Mouse (Mus musculus) embryonic fibroblast, embryonic 13.5 days (primary cell): Measurements from ENCODE around the gene Ccnd1.

ENCODE experiments used
- CTCF ChIP-seq: IDR thresholded peaks from 2 replicates; pipeline ENCODE4 v1.5.1; 2011; ENCODE audit warnings: mild to moderate bottlenecking, control low read depth, low read length, moderate library complexity, borderline replicate concordance; ENCODE audit not compliant: insufficient read depth
- POLR2A ChIP-seq: IDR thresholded peaks from 2 replicates; pipeline ENCODE4 v1.6.1; 2011; ENCODE audit warnings: low read depth, mild to moderate bottlenecking, control low read depth, low read length, moderate library complexity

- TF ChIP-seq CTCF (no peak), POLR2A (no peak)
Observed at GRCm38 (mm10) chr7:144981426-144982079, 41.8 kb upstream of the Ccnd1 start.
